Mouse (Mus musculus): ENCODE results near the gene Ecpas. TPM values are rescaled to one million over a fixed set of nuclear protein-coding genes. Genes with fewer than 3 reads are reported as not detected.

Gene Ecpas
- 58.0 and 65.2 TPM in 2 replicates for polyA plus RNA-seq (2011; ENCODE audit: insufficient read depth, insufficient read length, low read depth, missing spikeins)

- Histone ChIP-seq H3K4me3 (ENCODE audit: low read depth, low read length) (peak within 1 kb of the TSS; percentile 74), H3K9me3 (replicated peaks; ENCODE audit: control insufficient read depth, insufficient read depth, low read length, poor library complexity, severe bottlenecking) (no peaks in the 10 kb centered on the region), H3K4me1 (ENCODE audit: control insufficient read depth, insufficient read depth, low read length) (no peaks in the 10 kb centered on the region), H3K36me3 (ENCODE audit: control insufficient read depth, insufficient read depth, low read length, poor library complexity, severe bottlenecking) (no peaks in the 10 kb centered on the region), H3K9ac (ENCODE audit: low read depth, poor library complexity, severe bottlenecking) (peak within 1 kb of the TSS; percentile 96), H3K27me3 (ENCODE audit: control insufficient read depth, insufficient read depth, low read length, poor library complexity, severe bottlenecking) (0 out of 2 replicates have a peak, but pooled peaks cover 1% of the 10 kb centered on the region), H3K27ac (ENCODE audit: insufficient read depth, low read length) (no peak within 1 kb of the TSS)
- TF ChIP-seq EP300 (IDR thresholded peaks at IDR 0.05; ENCODE audit: insufficient read depth, low read depth, low read length) = no peak
- no peak for TF ChIP-seq POLR2A (IDR thresholded peaks at IDR 0.05; ENCODE audit: insufficient read depth, low read length)
- no peak for TF ChIP-seq CTCF (IDR thresholded peaks at IDR 0.05; ENCODE audit: low read depth, low read length)
These were observed at the start of gene Ecpas for GRCm38 (mm10) chr4:58912629-58913335. Gene Ecpas (minus strand): TSS chr4:58912749.

GRCm38 (mm10) chr4:58961719-58962118, 49.2 kb upstream of the Ecpas start:
- no peaks in the 10 kb centered on the region for H3K36me3 ChIP-seq (ENCODE audit: control insufficient read depth, insufficient read depth, low read length, poor library complexity, severe bottlenecking)
- H3K9me3 ChIP-seq (replicated peaks; ENCODE audit: control insufficient read depth, insufficient read depth, low read length, poor library complexity, severe bottlenecking) = no peaks in the 10 kb centered on the region; the same call in 1 of the 2 replicates

GRCm38 (mm10) chr4:58952630-58953029, 40.1 kb upstream of the Ecpas start:
- Histone ChIP-seq H3K9me3 (replicated peaks; ENCODE audit: control insufficient read depth, insufficient read depth, low read length, poor library complexity, severe bottlenecking) (no peaks in the 10 kb centered on the region), H3K36me3 (ENCODE audit: control insufficient read depth, insufficient read depth, low read length, poor library complexity, severe bottlenecking) (no peaks in the 10 kb centered on the region), H3K4me1 (ENCODE audit: control insufficient read depth, insufficient read depth, low read length) (no peaks in the 10 kb centered on the region), H3K27ac (ENCODE audit: insufficient read depth, low read length) (no peak overlapping the region), H3K4me3 (ENCODE audit: low read depth, low read length) (no peak overlapping the region), H3K9ac (ENCODE audit: low read depth, poor library complexity, severe bottlenecking) (no peak overlapping the region), H3K27me3 (ENCODE audit: control insufficient read depth, insufficient read depth, low read length, poor library complexity, severe bottlenecking) (no peaks in the 10 kb centered on the region)
- TF ChIP-seq EP300 (IDR thresholded peaks at IDR 0.05; ENCODE audit: insufficient read depth, low read depth, low read length) = no peak
- TF ChIP-seq POLR2A (IDR thresholded peaks at IDR 0.05; ENCODE audit: insufficient read depth, low read length) = no peak
- TF ChIP-seq CTCF (IDR thresholded peaks at IDR 0.05; ENCODE audit: low read depth, low read length) = no peak

More at GRCm38 (mm10) chr4:58961719-58962118, 49.2 kb upstream of the Ecpas start:
- no peaks in the 10 kb centered on the region for H3K4me1 ChIP-seq (ENCODE audit: control insufficient read depth, insufficient read depth, low read length)
- no peak overlapping the region for H3K9ac ChIP-seq (ENCODE audit: low read depth, poor library complexity, severe bottlenecking)
- no peak for TF ChIP-seq EP300 (IDR thresholded peaks at IDR 0.05; ENCODE audit: insufficient read depth, low read depth, low read length)
- TF ChIP-seq POLR2A (IDR thresholded peaks at IDR 0.05; ENCODE audit: insufficient read depth, low read length) = no peak
- TF ChIP-seq CTCF (IDR thresholded peaks at IDR 0.05; ENCODE audit: low read depth, low read length) = no peak
- H3K27ac ChIP-seq (ENCODE audit: insufficient read depth, low read length) = no peak overlapping the region
- no peak overlapping the region for H3K4me3 ChIP-seq (ENCODE audit: low read depth, low read length)
- no peaks in the 10 kb centered on the region for H3K27me3 ChIP-seq (ENCODE audit: control insufficient read depth, insufficient read depth, low read length, poor library complexity, severe bottlenecking)

- no peak overlapping the region for H3K4me3 ChIP-seq (ENCODE audit: low read depth, low read length)
- no peak overlapping the region for H3K27ac ChIP-seq (ENCODE audit: insufficient read depth, low read length)
- H3K9ac ChIP-seq (ENCODE audit: low read depth, poor library complexity, severe bottlenecking) = no peak overlapping the region
- H3K4me1 ChIP-seq (ENCODE audit: control insufficient read depth, insufficient read depth, low read length) = no peaks in the 10 kb centered on the region
- H3K36me3 ChIP-seq (ENCODE audit: control insufficient read depth, insufficient read depth, low read length, poor library complexity, severe bottlenecking) = no peaks in the 10 kb centered on the region
- peaks cover 9% of the 10 kb centered on the region for H3K27me3 ChIP-seq (ENCODE audit: control insufficient read depth, insufficient read depth, low read length, poor library complexity, severe bottlenecking)
- no peaks in the 10 kb centered on the region for H3K9me3 ChIP-seq (replicated peaks; ENCODE audit: control insufficient read depth, insufficient read depth, low read length, poor library complexity, severe bottlenecking)
- TF ChIP-seq EP300 (IDR thresholded peaks at IDR 0.05; ENCODE audit: insufficient read depth, low read depth, low read length) (no peak), POLR2A (IDR thresholded peaks at IDR 0.05; ENCODE audit: insufficient read depth, low read length) (no peak), CTCF (IDR thresholded peaks at IDR 0.05; ENCODE audit: low read depth, low read length) (no peak)
These were observed 35.8 kb upstream of the Ecpas start for GRCm38 (mm10) chr4:58948391-58948790.

- TF ChIP-seq EP300 (IDR thresholded peaks at IDR 0.05; ENCODE audit: insufficient read depth, low read depth, low read length) = no peak
- no peak for TF ChIP-seq CTCF (IDR thresholded peaks at IDR 0.05; ENCODE audit: low read depth, low read length)
- no peak for TF ChIP-seq POLR2A (IDR thresholded peaks at IDR 0.05; ENCODE audit: insufficient read depth, low read length)
- H3K27me3 ChIP-seq (ENCODE audit: control insufficient read depth, insufficient read depth, low read length, poor library complexity, severe bottlenecking) = peaks cover 9% of the 10 kb centered on the region
- no peaks in the 10 kb centered on the region for H3K4me1 ChIP-seq (ENCODE audit: control insufficient read depth, insufficient read depth, low read length)
- no peak overlapping the region for H3K9ac ChIP-seq (ENCODE audit: low read depth, poor library complexity, severe bottlenecking)
- H3K36me3 ChIP-seq (ENCODE audit: control insufficient read depth, insufficient read depth, low read length, poor library complexity, severe bottlenecking) = no peaks in the 10 kb centered on the region
- H3K4me3 ChIP-seq (ENCODE audit: low read depth, low read length) = no peak overlapping the region
- no peak overlapping the region for H3K27ac ChIP-seq (ENCODE audit: insufficient read depth, low read length)
- no peaks in the 10 kb centered on the region for H3K9me3 ChIP-seq (replicated peaks; ENCODE audit: control insufficient read depth, insufficient read depth, low read length, poor library complexity, severe bottlenecking)
These were observed 32.1 kb upstream of the Ecpas start for GRCm38 (mm10) chr4:58944695-58945094.

GRCm38 (mm10) chr4:58944206-58944553, 31.6 kb upstream of the Ecpas start:
- TF ChIP-seq POLR2A (IDR thresholded peaks at IDR 0.05; ENCODE audit: insufficient read depth, low read length) (no peak), EP300 (IDR thresholded peaks at IDR 0.05; ENCODE audit: insufficient read depth, low read depth, low read length) (no peak), CTCF (IDR thresholded peaks at IDR 0.05; ENCODE audit: low read depth, low read length) (no peak)
- H3K9ac ChIP-seq (ENCODE audit: low read depth, poor library complexity, severe bottlenecking) = peak overlapping the region; percentile 6; the same call in 1 of the 2 replicates

More at GRCm38 (mm10) chr4:58944206-58944553, 31.6 kb upstream of the Ecpas start:
- Histone ChIP-seq H3K36me3 (ENCODE audit: control insufficient read depth, insufficient read depth, low read length, poor library complexity, severe bottlenecking) (no peaks in the 10 kb centered on the region), H3K9me3 (replicated peaks; ENCODE audit: control insufficient read depth, insufficient read depth, low read length, poor library complexity, severe bottlenecking) (no peaks in the 10 kb centered on the region), H3K4me3 (ENCODE audit: low read depth, low read length) (peak overlapping the region; percentile 73; the same call in 1 of the 2 replicates), H3K27ac (ENCODE audit: insufficient read depth, low read length) (no peak overlapping the region), H3K27me3 (ENCODE audit: control insufficient read depth, insufficient read depth, low read length, poor library complexity, severe bottlenecking) (peaks cover 9% of the 10 kb centered on the region), H3K4me1 (ENCODE audit: control insufficient read depth, insufficient read depth, low read length) (no peaks in the 10 kb centered on the region)
